Mouse (Mus musculus): ENCODE data around the gene Ccdc103. TPM values are rescaled to one million over a fixed set of nuclear protein-coding genes. Genes with fewer than 3 reads are reported as not detected.
A peak's percentile ranks its signal among the peaks of the same experiment; 100 is the strongest.

Ccdc103 gene
- polyA plus RNA-seq (2015; fragmentation: Nextera tagmentation; extraction: Ambion mirVana): 2.2 and 2.5 TPM in 2 replicates

- Histone ChIP-seq H3K27me3 (replicated peaks; ENCODE audit: control insufficient read depth, insufficient read depth, low read length) (peaks cover 4% of the 10 kb centered on the region; the same call in 1 of the 2 replicates), H3K4me1 (ENCODE audit: control insufficient read depth, insufficient read depth, low read depth, low read length) (peaks cover 14% of the 10 kb centered on the region), H3K9ac (ENCODE audit: low read depth, low read length) (peak within 1 kb of the TSS; percentile 74), H3K4me3 (ENCODE audit: low read length) (peak within 1 kb of the TSS; percentile 71), H3K9me3 (ENCODE audit: control insufficient read depth, low read length) (no peaks in the 10 kb centered on the region), H3K27ac (ENCODE audit: low read depth, low read length) (peak within 1 kb of the TSS; percentile 89), H3K4me2 (ENCODE audit: low read length) (peak within 1 kb of the TSS; percentile 69), H3K36me3 (ENCODE audit: control insufficient read depth, insufficient read depth, low read length) (peaks cover 8% of the 10 kb centered on the region)
- under 1% methylated on average over 62 of the region's 62 CpGs for WGBS
- peak; percentile 92 for ATAC-seq
Measured at GRCm38 (mm10) chr11:102880585-102881313, at the start of gene Ccdc103, which contains the start of gene Eftud2. Gene Ccdc103 (plus strand): TSS chr11:102881204. Gene Eftud2 (minus strand): TSS chr11:102880985.

GRCm38 (mm10) chr11:102832700-102833297, 48.2 kb upstream of the Ccdc103 start:
- H3K27ac ChIP-seq (ENCODE audit: low read depth, low read length): peak overlapping the region; percentile 21; the same call in 1 of the 2 replicates
- no peaks in the 10 kb centered on the region for H3K27me3 ChIP-seq (replicated peaks; ENCODE audit: control insufficient read depth, insufficient read depth, low read length)
- no peak for ATAC-seq
- H3K4me1 ChIP-seq (ENCODE audit: control insufficient read depth, insufficient read depth, low read depth, low read length): no peaks in the 10 kb centered on the region
- WGBS: 73% methylated on average over 18 of the region's 18 CpGs
- H3K4me3 ChIP-seq (ENCODE audit: low read length): no peak overlapping the region
- H3K9me3 ChIP-seq (ENCODE audit: control insufficient read depth, low read length): no peaks in the 10 kb centered on the region
- H3K36me3 ChIP-seq (ENCODE audit: control insufficient read depth, insufficient read depth, low read length): peaks cover 11% of the 10 kb centered on the region
- no peak overlapping the region for H3K4me2 ChIP-seq (ENCODE audit: low read length)
- H3K9ac ChIP-seq (ENCODE audit: low read depth, low read length): no peak overlapping the region

- ATAC-seq: no peak
- H3K4me3 ChIP-seq (ENCODE audit: low read length): no peak overlapping the region
Measured at GRCm38 (mm10) chr11:102834219-102834618, 46.8 kb upstream of the Ccdc103 start.

GRCm38 (mm10) chr11:102835549-102835948, 45.5 kb upstream of the Ccdc103 start, which contains the start of gene Higd1b:
Gene Higd1b (plus strand): TSS chr11:102835849.
- 81% methylated on average over 4 of the region's 4 CpGs for WGBS
- H3K9me3 ChIP-seq (ENCODE audit: control insufficient read depth, low read length): no peaks in the 10 kb centered on the region
- no peak within 1 kb of the TSS for H3K4me2 ChIP-seq (ENCODE audit: low read length)
- H3K27ac ChIP-seq (ENCODE audit: low read depth, low read length): no peak within 1 kb of the TSS
- H3K4me3 ChIP-seq (ENCODE audit: low read length): no peak within 1 kb of the TSS
- H3K4me1 ChIP-seq (ENCODE audit: control insufficient read depth, insufficient read depth, low read depth, low read length): no peaks in the 10 kb centered on the region
- no peak for ATAC-seq
- no peaks in the 10 kb centered on the region for H3K27me3 ChIP-seq (replicated peaks; ENCODE audit: control insufficient read depth, insufficient read depth, low read length)
- peaks cover 30% of the 10 kb centered on the region for H3K36me3 ChIP-seq (ENCODE audit: control insufficient read depth, insufficient read depth, low read length)
- H3K9ac ChIP-seq (ENCODE audit: low read depth, low read length): no peak within 1 kb of the TSS

More at GRCm38 (mm10) chr11:102834219-102834618, 46.8 kb upstream of the Ccdc103 start:
- Histone ChIP-seq H3K27ac (ENCODE audit: low read depth, low read length) (no peak overlapping the region), H3K27me3 (replicated peaks; ENCODE audit: control insufficient read depth, insufficient read depth, low read length) (no peaks in the 10 kb centered on the region), H3K4me1 (ENCODE audit: control insufficient read depth, insufficient read depth, low read depth, low read length) (no peaks in the 10 kb centered on the region), H3K9me3 (ENCODE audit: control insufficient read depth, low read length) (no peaks in the 10 kb centered on the region), H3K36me3 (ENCODE audit: control insufficient read depth, insufficient read depth, low read length) (peaks cover 23% of the 10 kb centered on the region), H3K4me2 (ENCODE audit: low read length) (no peak overlapping the region), H3K9ac (ENCODE audit: low read depth, low read length) (no peak overlapping the region)
- 77% methylated on average over 10 of the region's 10 CpGs for WGBS

GRCm38 (mm10) chr11:102836146-102836545, 44.9 kb upstream of the Ccdc103 start:
- Histone ChIP-seq H3K9me3 (ENCODE audit: control insufficient read depth, low read length) (no peaks in the 10 kb centered on the region), H3K4me2 (ENCODE audit: low read length) (no peak overlapping the region), H3K4me1 (ENCODE audit: control insufficient read depth, insufficient read depth, low read depth, low read length) (no peaks in the 10 kb centered on the region), H3K27me3 (replicated peaks; ENCODE audit: control insufficient read depth, insufficient read depth, low read length) (no peaks in the 10 kb centered on the region), H3K4me3 (ENCODE audit: low read length) (no peak overlapping the region), H3K36me3 (ENCODE audit: control insufficient read depth, insufficient read depth, low read length) (peaks cover 35% of the 10 kb centered on the region), H3K9ac (ENCODE audit: low read depth, low read length) (no peak overlapping the region), H3K27ac (ENCODE audit: low read depth, low read length) (no peak overlapping the region)
- WGBS: 84% methylated on average over 9 of the region's 9 CpGs
- no peak for ATAC-seq

- Histone ChIP-seq H3K9me3 (ENCODE audit: control insufficient read depth, low read length) (no peaks in the 10 kb centered on the region), H3K9ac (ENCODE audit: low read depth, low read length) (no peak overlapping the region), H3K27ac (ENCODE audit: low read depth, low read length) (no peak overlapping the region; the same call in 1 of the 2 replicates), H3K4me3 (ENCODE audit: low read length) (no peak overlapping the region), H3K4me1 (ENCODE audit: control insufficient read depth, insufficient read depth, low read depth, low read length) (no peaks in the 10 kb centered on the region), H3K27me3 (replicated peaks; ENCODE audit: control insufficient read depth, insufficient read depth, low read length) (no peaks in the 10 kb centered on the region), H3K4me2 (ENCODE audit: low read length) (no peak overlapping the region), H3K36me3 (ENCODE audit: control insufficient read depth, insufficient read depth, low read length) (peaks cover 42% of the 10 kb centered on the region)
- 95% methylated on average over 1 of the region's 1 CpGs for WGBS
- ATAC-seq: no peak
Measured at GRCm38 (mm10) chr11:102837385-102837784, 43.6 kb upstream of the Ccdc103 start.

GRCm38 (mm10) chr11:102838126-102838525, 42.9 kb upstream of the Ccdc103 start:
- ATAC-seq: no peak
- no peak overlapping the region for H3K4me2 ChIP-seq (ENCODE audit: low read length)
- peaks cover 49% of the 10 kb centered on the region for H3K36me3 ChIP-seq (ENCODE audit: control insufficient read depth, insufficient read depth, low read length)
- no peak overlapping the region for H3K4me3 ChIP-seq (ENCODE audit: low read length)
- WGBS: 78% methylated on average over 2 of the region's 2 CpGs
- H3K27ac ChIP-seq (ENCODE audit: low read depth, low read length): peak overlapping the region; percentile 29; the same call in 1 of the 2 replicates
- H3K4me1 ChIP-seq (ENCODE audit: control insufficient read depth, insufficient read depth, low read depth, low read length): no peaks in the 10 kb centered on the region
- no peaks in the 10 kb centered on the region for H3K27me3 ChIP-seq (replicated peaks; ENCODE audit: control insufficient read depth, insufficient read depth, low read length)
- no peaks in the 10 kb centered on the region for H3K9me3 ChIP-seq (ENCODE audit: control insufficient read depth, low read length)
- H3K9ac ChIP-seq (ENCODE audit: low read depth, low read length): no peak overlapping the region

- Histone ChIP-seq H3K27ac (ENCODE audit: low read depth, low read length) (0 out of 2 replicates have a peak overlapping the region, but pooled peaks have one; percentile 48), H3K36me3 (ENCODE audit: control insufficient read depth, insufficient read depth, low read length) (peaks cover 52% of the 10 kb centered on the region)
- no peak for ATAC-seq
Measured at GRCm38 (mm10) chr11:102838616-102839150, 42.3 kb upstream of the Ccdc103 start.

GRCm38 (mm10) chr11:102845926-102846325, 35.1 kb upstream of the Ccdc103 start:
- Histone ChIP-seq H3K9me3 (ENCODE audit: control insufficient read depth, low read length) (no peaks in the 10 kb centered on the region), H3K4me1 (ENCODE audit: control insufficient read depth, insufficient read depth, low read depth, low read length) (no peaks in the 10 kb centered on the region), H3K4me3 (ENCODE audit: low read length) (no peak overlapping the region), H3K27me3 (replicated peaks; ENCODE audit: control insufficient read depth, insufficient read depth, low read length) (no peaks in the 10 kb centered on the region), H3K9ac (ENCODE audit: low read depth, low read length) (no peak overlapping the region), H3K27ac (ENCODE audit: low read depth, low read length) (no peak overlapping the region), H3K36me3 (ENCODE audit: control insufficient read depth, insufficient read depth, low read length) (peaks cover 71% of the 10 kb centered on the region), H3K4me2 (ENCODE audit: low read length) (no peak overlapping the region)
- ATAC-seq: no peak
- 87% methylated on average over 10 of the region's 10 CpGs for WGBS

More at GRCm38 (mm10) chr11:102838616-102839150, 42.3 kb upstream of the Ccdc103 start:
- Histone ChIP-seq H3K4me1 (ENCODE audit: control insufficient read depth, insufficient read depth, low read depth, low read length) (no peaks in the 10 kb centered on the region), H3K27me3 (replicated peaks; ENCODE audit: control insufficient read depth, insufficient read depth, low read length) (no peaks in the 10 kb centered on the region), H3K9ac (ENCODE audit: low read depth, low read length) (no peak overlapping the region), H3K4me3 (ENCODE audit: low read length) (no peak overlapping the region), H3K4me2 (ENCODE audit: low read length) (no peak overlapping the region), H3K9me3 (ENCODE audit: control insufficient read depth, low read length) (no peaks in the 10 kb centered on the region)
- WGBS: 84% methylated on average over 9 of the region's 9 CpGs

Measured in hindbrain, embryonic 16.5 days (tissue).